Mouse (Mus musculus): ENCODE data around the gene Rag1.
A peak's percentile ranks its signal among the peaks of the same experiment; 100 is the strongest.

The Rag1 gene

DNA sequence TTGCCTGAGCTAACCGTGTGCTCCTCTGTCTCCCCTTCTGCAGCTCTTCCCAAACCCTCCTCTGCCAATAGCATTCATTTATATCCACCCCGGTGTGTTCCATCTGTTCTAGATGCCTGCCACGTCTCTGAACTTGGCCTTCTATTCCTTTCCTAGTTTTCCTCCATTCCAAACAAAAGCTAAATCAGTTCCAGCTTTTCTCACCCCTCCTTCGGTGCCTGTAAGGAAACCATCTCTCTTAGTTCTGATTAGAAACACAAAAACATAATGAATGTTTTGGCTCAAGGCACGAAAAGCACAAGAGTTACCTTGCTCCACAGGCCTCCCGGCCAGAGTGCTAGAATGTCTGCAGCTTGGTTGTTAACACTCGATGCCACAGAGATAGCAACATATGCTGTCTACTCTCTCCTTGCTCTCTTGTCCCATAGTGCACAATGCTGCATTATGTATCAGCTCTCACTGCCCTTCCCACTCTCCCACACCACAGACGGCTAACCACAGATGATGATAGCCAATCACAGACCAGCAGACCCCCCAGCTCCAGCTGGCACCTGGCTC lies at the start of gene Rag1, which contains the start of gene B230118H07Rik:
Gene Rag1, minus strand, starts transcription at position 388 of the 558 bp plus-strand sequence.
Gene B230118H07Rik, minus strand, starts transcription at position 419 of the 558 bp plus-strand sequence.
- DNase-seq, result no peak

DNA sequence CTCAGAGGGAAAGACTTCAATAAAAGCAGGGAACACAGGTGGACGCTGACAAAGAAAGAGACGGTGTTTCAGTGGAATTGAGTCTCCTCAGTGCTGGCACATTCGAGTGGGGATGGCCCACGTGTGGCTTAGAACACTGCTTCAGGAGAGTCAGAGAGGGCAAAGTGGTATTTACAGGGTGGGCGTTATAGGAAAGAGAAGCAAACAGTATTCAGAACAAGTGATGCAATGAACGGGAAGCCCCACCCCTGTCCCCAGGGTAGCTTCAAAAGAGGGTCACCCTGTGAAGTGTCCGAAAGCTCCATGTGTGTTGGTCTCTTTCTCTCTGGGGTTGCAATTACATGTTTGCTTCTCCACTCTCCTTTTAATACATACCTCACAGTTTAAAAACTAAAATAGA lies 46.3 kb upstream of the Rag1 start:
- DNase-seq, result no peak

- DNase-seq, result no peak
Observed at GRCm38 (mm10) chr2:101693577-101694215, 44.4 kb upstream of the Rag1 start.

- DNase-seq, result no peak
Observed at GRCm38 (mm10) chr2:101693043-101693442, 43.7 kb upstream of the Rag1 start.

DNA sequence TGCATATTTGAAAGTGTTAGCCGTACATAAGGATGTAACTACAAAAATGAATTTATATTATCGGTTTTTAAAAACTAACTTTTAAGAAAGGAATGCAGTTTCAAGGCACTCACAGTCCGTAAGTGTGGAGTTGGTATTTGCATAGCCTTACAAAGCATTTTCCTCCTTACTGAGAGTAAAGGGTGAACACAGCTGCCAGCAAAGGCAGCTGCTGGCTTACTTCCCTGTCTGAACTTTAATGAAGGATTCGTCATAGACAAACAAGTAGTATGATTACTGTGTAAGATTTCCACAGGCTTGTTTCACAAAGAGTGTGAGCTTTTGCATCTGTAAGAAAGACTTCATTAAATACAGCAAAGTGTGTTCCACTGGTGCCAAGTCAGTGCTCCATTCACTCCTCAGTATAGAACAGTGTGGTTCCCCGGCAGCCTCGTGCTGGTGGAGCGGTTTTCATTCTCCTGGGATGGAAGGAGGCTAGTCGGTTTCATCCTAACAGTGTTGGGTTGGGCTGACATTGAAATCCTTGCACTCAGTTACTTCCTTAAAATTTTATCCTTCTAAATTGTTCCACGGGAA lies 41.0 kb upstream of the Rag1 start:
- DNase-seq, result no peak

DNA sequence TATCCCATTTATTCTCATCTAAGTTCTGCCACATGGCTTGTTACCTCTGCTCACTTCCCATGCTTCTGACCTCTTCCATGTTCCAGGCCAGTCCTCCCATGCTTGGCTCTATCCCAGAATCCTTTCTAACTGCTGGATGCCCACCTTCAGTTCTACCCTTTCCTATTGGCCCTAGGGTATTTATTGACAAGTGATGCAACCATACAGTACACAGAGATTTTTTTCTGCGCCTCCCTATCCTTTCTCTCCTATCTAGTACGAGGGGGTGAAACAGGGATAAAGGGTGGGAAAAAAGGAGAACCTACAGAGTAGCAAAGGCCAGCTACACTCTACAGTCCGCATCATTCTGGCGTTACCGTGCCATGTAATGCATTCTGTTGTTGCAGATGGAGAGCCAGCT lies 38.7 kb upstream of the Rag1 start:
- DNase-seq, result no peak

GRCm38 (mm10) chr2:101684421-101684820 lies 35.1 kb upstream of the Rag1 start:
- no peak for DNase-seq

DNA sequence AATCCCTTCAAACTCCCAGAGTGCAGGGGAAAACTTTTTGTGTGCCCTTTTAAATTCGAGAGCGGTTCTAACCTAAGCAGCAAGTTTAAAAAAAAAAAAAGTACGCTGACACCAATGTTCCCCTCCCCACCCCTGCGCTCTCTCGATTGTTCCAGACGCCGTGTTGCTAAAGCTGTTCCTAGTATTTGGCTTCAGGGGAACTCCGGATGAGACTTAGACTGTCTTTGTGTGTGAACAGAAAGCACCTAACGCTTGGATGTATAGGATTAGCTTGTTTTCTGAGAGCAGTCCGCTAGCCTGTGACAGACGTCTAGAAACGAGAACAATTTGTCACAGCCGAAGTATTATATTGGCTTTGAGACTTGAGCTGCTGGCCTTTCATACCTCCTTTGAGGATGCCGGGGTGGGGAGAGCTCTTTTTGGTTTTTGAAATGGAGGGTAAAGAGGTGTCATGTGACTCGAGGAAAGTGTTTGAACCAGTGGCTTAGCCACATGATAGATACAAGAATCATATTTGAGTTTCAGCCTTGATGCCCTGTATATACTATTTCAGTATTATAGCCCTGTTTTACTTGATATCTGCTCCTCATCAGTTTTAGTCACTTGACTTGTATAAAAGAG lies 30.0 kb upstream of the Rag1 start:
- no peak for DNase-seq

DNA sequence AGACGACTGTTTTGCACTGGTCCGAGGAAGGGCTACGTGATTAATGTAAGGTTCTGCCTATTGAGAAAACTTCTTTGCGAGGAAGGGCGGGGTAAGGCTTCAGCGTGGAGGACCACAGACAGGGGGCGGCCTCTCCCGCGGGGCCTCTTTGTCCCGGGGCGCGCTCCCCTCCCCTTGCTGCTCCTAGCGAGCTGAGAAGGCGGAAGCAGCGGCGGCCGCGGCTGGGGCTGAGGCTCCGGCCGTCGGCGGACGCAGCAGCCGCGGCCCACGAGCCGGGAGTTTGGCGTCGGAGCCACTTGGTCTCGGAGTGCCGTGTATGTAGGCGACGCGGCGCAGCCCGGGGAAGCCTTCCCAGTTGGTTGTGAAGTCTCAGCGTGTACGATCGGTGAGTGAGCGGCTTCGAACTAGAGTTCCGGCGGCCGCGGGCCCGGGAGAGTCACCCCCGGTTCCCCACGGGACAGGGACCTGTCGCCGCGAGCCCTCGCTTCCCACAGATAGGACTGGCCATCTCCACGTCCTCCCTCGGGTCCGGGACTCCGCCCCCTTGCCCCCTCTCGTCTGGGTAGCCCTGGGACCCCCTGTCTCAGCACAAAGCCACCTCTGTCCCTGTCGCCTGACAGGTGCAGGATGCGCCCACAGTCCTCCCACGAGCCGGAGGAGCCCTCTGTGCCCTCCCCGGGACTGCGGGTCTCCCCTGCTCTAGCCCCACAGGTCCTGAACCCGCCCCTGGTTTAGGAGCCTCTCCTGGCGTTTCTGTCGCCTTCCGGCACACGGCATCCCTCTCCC lies 29.1 kb upstream of the Rag1 start, which contains the start of gene Traf6:
Gene Traf6, plus strand, starts transcription at position 194 of the 786 bp plus-strand sequence.
- peak; percentile 87 for DNase-seq

DNA sequence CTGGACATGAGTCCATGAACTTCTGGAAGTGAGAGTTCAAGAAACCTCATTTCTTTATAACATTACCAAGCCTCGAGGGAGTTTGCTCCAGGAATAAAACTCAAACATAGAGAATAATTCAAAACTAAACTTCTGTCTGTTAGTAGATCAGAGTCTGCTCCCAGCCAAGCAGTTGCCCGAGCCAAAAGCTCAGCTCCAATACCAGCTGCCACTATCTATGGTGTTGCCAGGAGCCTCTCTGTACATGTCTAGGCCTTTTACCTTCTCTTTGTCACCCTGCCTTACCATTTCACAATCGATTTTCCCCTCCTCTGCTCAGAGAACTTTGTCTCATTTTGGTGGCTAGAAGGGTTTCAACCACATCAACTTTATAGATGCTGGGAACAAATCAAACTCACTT lies 24.2 kb upstream of the Rag1 start:
- DNase-seq, result peak; percentile 44

- DNase-seq, result no peak
Observed at GRCm38 (mm10) chr2:101668751-101669150, 19.4 kb upstream of the Rag1 start.

GRCm38 (mm10) chr2:101665703-101666092 lies 16.4 kb upstream of the Rag1 start:
- DNase-seq, result no peak

- DNase-seq, result peak; percentile 90
Observed at GRCm38 (mm10) chr2:101665058-101665702, 15.9 kb upstream of the Rag1 start.

GRCm38 (mm10) chr2:101660536-101660935 lies 11.2 kb upstream of the Rag1 start:
- no peak for DNase-seq

GRCm38 (mm10) chr2:101652921-101653597 lies 3.8 kb upstream of the Rag1 start:
- DNase-seq, result peak; percentile 77

DNA sequence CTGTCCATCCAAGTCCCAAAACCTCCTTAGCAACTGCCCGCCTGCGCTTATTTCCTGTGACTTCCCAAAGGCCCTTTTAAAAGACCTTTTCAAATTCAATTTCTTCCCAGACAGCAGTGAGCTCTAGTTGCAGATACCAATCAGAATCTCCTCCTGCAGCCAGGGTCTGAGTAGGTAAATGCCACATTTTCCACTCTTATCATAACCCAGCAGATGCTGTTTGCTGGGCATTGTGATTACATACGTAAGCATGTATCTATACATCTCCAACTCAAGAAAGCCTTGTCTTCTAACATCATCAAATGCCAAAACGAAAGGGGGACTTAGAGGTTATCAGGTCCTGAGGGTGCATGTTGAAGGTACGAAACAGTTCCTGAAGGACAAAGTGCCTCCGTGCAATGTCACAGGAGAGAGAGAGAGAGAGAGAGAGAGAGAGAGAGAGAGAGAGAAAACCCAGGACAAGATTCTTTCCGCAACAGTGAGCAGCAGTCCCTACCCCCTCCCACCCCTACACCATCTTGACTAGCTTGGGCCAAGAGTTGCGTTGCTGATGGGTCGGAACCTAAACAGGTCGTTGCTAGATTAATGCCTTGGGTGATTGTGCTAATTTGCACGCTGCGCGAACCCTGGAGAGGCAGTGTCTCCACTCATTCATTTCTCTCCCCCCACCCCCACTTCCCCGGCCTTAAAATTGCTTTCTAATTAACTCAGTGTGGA lies 3.1 kb upstream of the Rag1 start:
- no peak for DNase-seq

- DNase-seq, result no peak
Observed at GRCm38 (mm10) chr2:101650446-101650845, 1.1 kb upstream of the Rag1 start.

DNA sequence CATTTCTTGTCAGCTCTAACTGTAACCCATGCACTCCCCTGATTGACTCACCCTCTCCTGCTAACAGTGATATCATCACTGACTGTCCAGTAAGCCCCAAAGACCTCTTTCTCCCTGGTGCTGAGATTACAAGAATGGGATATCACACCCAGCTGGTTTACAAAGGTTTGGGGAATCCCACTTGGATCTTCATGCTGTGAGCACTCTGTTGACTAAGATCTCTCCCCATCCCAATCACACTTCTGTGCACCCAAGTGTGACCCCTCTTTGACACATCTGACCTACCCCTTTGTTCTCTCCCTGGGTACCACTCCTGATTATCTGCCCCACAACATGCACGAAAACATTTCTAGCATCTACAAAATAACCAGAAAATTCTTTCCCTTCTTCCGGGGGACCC lies 940 bp downstream of the Rag1 start:
- DNase-seq, result no peak

GRCm38 (mm10) chr2:101645841-101646240 lies 3.5 kb downstream of the Rag1 start:
- no peak for DNase-seq

- DNase-seq, result no peak
Observed at GRCm38 (mm10) chr2:101639840-101640350, 9.4 kb downstream of the Rag1 start.
